Mouse (Mus musculus) thymus, adult 18-20 months (tissue): ENCODE results near the gene Eif2ak4.

ENCODE experiments used
- DNase-seq, 2 experiments: peaks; one replicate each; pipeline ENCODE4 v3.0.0; 2022; ENCODE audit warnings: mixed read lengths in 2 of 2

Eif2ak4 gene

GRCm38 (mm10) chr2:118510447-118511310, 122.3 kb downstream of the Eif2ak4 start:
- no peak for DNase-seq

DNA sequence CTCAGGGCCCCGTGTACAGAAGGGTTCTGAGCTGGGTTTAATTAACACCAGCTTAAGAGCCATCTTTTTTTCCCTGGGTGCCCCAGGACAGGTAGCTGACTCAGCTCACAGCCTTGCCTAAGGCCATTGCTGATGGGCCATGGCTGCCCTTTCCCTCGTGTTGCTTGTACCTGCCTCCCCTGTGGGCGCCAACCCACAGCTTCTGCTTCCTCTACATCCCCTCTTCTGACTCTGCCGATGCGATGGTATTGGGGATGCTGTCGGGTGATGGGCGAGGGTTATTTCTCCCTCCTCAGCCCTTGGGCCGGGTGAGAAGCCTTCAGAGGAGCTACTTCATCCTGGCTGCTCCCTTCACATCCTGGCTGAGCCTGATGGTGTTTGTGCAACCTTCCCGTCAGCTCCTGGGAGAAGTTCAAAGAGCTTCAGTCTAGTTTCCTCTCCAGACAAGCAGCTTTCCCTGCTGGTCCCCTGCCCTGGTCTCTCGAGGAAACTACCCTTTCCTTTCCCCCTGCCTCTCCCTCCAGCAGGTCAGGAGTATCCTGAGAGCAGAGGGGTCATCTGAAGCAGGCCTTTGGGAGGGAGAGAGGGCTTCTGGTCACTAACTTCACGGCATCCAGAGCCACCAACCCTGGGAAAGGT, 123.5 kb downstream of the Eif2ak4 start:
- no peak for DNase-seq

- no peak for DNase-seq
Observed at GRCm38 (mm10) chr2:118512418-118513377, 124.3 kb downstream of the Eif2ak4 start.

DNA sequence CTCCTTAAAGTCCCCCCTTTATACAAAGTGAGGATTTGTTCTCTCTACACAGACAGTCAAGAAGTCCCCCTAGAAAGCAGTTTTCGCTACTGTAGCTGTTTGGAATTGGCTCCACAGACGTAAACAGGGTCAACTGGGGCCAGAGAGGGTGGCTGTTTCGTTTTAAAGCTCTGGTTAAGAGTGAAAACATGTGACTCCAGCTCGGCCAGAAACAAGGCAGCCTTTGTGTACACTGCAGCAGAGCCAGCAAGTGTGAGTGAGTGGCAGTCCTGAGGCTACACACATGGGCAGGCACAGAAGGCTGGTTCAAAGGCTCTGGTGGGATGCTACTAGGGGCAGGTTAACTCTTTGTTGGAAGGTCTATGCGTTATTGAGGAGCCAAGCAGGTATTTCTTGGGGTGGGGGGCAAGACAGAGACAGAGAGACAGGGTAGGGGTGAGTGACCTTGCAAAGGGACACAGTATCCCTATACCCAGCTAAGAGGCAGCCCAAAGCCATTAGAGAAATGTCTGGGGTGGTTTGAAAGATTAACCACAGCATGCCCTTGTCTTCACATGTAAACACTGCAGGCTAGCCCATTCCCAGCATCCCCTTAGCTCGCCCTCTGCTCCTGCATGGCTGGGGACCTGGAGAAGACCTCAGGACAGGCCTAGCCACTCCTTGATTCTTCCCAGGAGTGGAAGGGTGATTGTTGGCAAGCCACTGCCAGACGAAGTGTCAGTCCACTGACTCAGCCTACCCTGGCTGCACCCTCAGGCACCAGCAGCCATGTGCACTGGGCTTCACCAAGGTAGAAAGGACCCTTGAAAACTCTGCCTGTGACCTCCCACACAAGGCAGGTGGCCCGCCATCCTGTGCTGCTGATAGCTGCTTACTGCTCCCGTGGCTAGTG, 131.9 kb downstream of the Eif2ak4 start:
- no peak for DNase-seq

GRCm38 (mm10) chr2:118522265-118522664, 133.8 kb downstream of the Eif2ak4 start:
- no peak for DNase-seq

GRCm38 (mm10) chr2:118523163-118523730, 134.8 kb downstream of the Eif2ak4 start:
- DNase-seq: no peak

- peak in 1 of 2 experiments; percentile 23 for DNase-seq
Observed at GRCm38 (mm10) chr2:118524811-118525210, 136.4 kb downstream of the Eif2ak4 start.
